Mouse (Mus musculus): ENCODE data around the gene Os9.
"Not testable (repeated sequence)": the region's sequence is repeated elsewhere in the genome, so short reads cannot be mapped to it uniquely, and the experiment has no call there.

Os9 gene

GRCm38 (mm10) chr10:127079665-127080391 lies 41.1 kb downstream of the Os9 start:
- peak; percentile 58 for DNase-seq

- peak; percentile 81 for DNase-seq
These were observed 42.0 kb downstream of the Os9 start for GRCm38 (mm10) chr10:127078677-127079575.

DNA sequence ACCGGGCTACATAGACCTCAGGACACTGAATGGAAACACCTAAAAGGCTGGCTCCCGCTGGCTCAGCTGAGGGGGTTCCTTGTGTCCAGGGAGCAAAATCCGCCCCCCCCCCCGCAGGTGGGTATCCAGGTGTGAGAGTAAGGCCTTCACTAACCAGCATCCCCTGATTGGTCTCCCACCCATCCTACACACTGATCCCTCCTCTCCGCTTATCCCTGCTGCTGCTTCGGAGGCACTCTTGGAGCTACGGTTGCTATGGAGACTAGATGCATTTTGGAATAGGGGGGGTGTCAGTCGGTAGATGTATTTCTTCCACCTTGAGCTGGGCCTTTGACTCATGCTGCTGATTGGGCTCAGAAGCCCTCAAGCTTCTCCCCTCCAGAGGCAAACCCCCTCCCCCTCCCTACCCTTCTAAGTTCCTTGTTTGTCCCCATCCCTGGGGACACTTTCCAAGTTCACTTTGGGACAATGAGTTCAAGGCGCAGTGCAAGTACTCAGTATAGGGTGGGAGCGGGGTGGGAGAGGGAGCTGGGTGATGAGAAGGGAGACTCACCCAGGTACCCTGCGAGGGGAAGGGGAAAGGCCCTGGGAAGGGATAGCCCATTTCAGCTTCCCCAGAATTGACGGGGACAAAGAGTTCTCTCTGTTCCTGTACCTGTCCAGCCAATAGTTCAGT lies 42.8 kb downstream of the Os9 start:
- DNase-seq, result peak; percentile 56

DNA sequence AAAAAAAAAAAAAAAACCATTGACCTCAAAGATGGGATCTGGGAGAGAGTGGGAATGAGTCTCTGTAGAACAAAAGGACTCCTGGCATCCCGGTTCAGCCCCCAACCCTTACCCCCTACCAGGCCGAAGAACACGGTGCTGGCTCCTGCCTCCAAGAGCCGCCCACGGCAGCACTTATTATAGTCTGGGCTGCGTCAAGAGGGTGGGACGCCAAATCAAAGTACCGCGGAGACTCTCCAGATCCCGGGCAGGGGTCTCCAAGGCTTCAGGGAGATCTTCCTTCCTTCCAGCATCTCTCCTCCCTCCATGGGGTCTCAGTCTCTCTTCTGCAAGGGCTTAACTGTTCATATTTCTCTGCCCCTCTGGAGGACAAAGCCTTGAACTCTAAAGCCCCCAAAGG lies 43.4 kb downstream of the Os9 start:
- DNase-seq, result no peak

GRCm38 (mm10) chr10:127076082-127076481 lies 44.8 kb downstream of the Os9 start:
- DNase-seq, result no peak

DNA sequence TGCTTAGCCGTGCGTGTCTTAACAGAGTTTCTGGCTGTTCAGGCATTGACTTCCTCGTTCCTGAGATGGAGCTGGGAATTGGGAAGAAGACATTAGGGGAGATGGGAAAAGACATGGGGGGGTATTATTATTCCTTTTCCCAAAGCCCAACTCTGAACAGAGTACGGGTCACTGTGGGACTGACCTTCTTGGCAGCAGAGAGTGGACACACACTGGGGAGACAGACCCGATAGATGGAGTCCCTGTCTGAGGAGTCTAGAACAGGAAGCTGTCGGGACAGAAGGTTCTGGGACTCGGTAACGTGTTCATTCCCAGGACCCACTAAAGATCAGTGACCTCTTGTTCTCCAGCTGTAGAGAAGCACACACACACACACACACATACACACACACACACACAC lies 45.3 kb downstream of the Os9 start:
- no peak for DNase-seq

GRCm38 (mm10) chr10:127075080-127075479 lies 45.9 kb downstream of the Os9 start, which contains the start of gene Agap2:
Gene Agap2 (plus strand): TSS chr10:127075284.
- DNase-seq, result no peak

DNA sequence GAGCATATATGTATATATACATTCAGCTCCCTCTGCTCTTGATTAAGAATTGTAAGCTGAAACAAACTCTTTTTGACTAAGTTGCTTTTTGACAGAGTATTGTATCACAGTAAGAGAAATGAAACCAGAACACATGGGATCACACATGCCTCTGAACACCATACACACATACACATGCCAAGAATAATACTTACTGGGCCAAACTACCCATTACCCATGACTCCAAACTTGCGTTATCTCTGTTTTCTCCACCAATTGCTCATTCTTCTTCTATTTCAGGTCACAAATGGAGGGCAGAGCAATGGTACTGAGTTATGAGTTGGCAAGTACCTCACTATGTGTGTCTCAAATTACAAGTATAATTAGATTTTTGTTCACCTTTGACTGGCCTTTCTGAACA lies 47.0 kb downstream of the Os9 start:
- no peak for DNase-seq

GRCm38 (mm10) chr10:127072969-127073368 lies 48.0 kb downstream of the Os9 start:
- DNase-seq, result not testable (repeated sequence)

DNA sequence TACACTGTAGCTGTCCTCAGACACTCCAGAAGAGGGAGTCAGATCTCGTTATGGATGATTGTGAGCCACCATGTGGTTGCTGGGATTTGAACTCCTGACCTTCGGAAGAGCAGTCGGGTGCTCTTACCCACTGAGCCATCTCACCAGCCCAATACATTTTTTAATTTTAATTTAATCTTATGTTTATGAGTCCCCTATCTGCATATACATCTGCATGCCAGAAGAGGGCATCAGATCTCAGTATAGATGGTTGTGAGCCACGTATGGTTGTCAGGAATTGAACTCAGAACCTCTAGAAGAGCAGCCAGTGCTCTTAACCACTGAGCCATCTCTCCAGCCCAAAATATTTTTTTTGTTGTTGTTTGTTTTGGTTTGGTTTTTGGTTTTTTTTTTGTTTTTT lies 48.7 kb downstream of the Os9 start:
- not testable (repeated sequence) for DNase-seq

- no peak for DNase-seq
These were observed 49.7 kb downstream of the Os9 start for GRCm38 (mm10) chr10:127071203-127071602.

- DNase-seq, result peak; percentile 97
These were observed 50.5 kb downstream of the Os9 start, which contains the start of gene Tspan31 for GRCm38 (mm10) chr10:127070190-127071121. Gene Tspan31 (minus strand): TSS chr10:127070264.

- DNase-seq, result no peak
These were observed 51.4 kb downstream of the Os9 start for GRCm38 (mm10) chr10:127069281-127070189.

DNA sequence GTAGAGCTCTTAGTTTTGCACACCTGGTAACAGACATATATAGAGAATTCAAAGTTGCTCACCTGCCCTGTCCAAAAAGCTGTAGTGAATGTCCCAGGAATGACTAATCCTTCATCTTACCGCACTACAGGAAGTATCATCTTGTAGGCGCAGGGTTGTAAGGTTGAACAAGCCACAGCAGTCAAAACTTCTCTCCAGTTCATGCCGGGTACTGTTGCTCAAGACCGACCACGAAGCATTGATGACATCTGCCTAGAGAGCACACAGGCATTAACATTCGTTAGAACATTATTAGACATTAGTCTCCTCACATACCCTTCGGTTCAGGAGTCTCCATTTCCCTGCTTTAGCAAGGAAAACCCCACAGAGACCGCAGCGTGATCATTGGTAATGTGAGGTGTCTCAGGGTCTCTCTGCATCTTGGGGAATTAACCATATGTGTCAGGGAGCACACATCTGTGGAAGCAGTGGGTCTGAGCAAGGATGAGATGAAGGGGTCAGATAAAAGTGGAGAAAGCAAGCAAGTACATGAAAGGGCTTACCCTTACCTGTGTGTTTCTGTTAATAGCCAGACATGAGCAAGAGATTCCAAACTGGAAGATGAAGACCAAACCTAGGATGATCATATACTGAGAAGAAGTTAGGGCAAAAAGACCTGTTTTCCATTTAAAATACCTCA lies 52.4 kb downstream of the Os9 start:
- DNase-seq, result no peak

- DNase-seq, result no peak
These were observed 54.4 kb downstream of the Os9 start for GRCm38 (mm10) chr10:127066519-127067018.

- no peak for DNase-seq
These were observed 55.0 kb downstream of the Os9 start for GRCm38 (mm10) chr10:127065981-127066380.

DNA sequence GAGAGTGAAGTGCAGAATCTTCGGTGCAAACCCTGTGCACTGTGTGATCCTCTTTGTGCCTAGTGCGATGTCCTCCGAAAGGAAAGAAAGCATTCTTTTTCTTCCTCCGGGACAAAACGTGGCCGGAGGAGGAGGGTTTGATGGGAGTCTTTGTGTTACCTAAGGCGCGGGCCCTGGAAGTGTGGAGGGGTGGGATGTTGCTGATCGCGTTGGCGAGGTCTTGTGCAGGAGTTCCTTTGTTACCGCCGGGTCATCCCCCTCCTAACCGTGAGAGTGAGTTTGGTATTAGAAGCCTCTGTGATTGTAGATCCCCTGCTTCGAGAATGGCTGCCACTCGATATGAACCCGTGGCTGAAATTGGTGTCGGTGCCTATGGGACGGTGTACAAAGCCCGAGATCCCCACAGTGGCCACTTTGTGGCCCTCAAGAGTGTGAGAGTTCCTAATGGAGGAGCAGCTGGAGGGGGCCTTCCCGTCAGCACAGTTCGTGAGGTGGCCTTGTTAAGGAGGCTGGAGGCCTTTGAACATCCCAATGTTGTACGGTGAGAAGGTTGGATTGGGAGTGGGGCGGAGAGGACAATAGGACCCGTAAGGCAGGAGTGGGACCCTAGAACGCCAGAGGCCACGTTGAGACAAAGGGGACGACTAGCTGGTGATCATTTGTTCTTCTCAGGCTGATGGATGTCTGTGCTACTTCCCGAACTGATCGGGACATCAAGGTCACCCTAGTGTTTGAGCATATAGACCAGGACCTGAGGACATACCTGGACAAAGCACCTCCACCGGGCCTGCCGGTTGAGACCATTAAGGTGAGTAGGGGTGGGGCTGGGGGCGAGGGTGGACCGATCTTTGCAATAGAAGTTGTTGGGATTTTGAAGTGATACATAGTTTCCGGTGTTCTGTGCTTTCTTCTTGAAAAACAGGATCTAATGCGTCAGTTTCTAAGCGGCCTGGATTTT lies 56.7 kb downstream of the Os9 start:
- no peak for DNase-seq

GRCm38 (mm10) chr10:127063239-127063872 lies 57.6 kb downstream of the Os9 start, which contains the start of gene Cdk4:
Gene Cdk4 (plus strand): TSS chr10:127063534.
- DNase-seq, result peak; percentile 100

Data from retina, postnatal 1 day (tissue).